Mouse (Mus musculus) bone marrow, adult 2 months (tissue): ENCODE measurements around the gene Atp4b.

Source experiments
- CTCF ChIP-seq: fragments of 200-500 bp; IDR thresholded peaks from 2 replicates; pipeline ENCODE4 v1.5.1; 2011; ENCODE audit warnings: low read length, control low read depth; ENCODE audit not compliant: control insufficient read depth, insufficient read depth
- POLR2A ChIP-seq: fragments of 200-500 bp; IDR thresholded peaks from 2 replicates; pipeline ENCODE4 v1.6.1; 2011; ENCODE audit warnings: low read depth, mild to moderate bottlenecking, control low read depth, low read length, borderline replicate concordance; ENCODE audit not compliant: control insufficient read depth

DNA sequence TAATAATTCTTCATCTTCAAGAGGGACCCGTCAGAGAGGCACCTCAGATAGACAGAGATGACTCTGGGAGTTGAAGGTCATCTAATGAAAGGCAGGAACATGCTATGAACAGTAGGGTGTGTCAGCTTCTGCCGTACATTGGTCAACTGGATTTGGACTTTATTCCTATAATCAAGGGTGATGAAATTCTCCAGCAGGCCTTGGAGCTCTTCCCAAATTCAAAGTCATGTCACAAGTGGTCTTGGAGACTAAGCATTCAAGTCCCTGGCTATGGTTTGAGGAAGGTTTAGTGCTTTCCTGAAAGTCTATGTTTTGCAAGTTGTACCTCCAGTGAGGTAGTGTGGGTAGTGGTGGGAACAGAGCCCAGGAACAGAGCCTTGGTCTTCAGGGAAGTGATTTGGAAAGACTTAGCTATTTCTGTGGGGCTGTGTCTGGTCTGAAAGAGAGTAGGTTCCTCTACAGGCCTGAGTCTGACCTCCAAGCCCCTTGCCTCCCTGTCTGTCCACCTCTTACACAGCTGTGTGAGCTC is 22.6 kb upstream of the Atp4b start:
- TF ChIP-seq POLR2A = no peak
- no peak for TF ChIP-seq CTCF
